Mouse (Mus musculus): ENCODE results near the gene Ajm1.

DNA sequence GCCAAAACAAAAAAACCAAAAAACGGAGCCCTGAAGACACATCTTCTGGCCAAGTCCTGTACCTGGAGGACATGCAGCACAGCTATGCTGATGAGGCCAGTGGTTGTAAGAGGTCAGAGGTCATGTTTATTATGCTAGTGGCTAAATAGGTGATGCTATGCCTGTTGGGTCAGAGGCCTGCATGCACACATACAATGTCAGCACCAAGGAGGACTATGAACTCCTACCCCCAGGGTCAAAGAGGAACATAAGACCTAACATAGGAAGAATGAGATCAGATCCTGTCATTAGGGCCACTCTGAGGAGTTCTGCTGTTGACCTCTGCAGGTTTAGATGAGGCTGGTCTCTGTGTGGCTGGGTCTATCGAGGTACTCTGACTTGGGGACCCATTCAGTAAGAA is 18.5 kb upstream of the Ajm1 start:
- TF ChIP-seq CTCF (IDR thresholded peaks at IDR 0.05; ENCODE audit: low read depth) (no peak), EP300 (optimal IDR thresholded peaks at IDR 0.05) (no peak)

All from stomach, postnatal 0 days (tissue).